Mouse (Mus musculus): ENCODE data around the gene Obp1b. TPM values are rescaled to one million over a fixed set of nuclear protein-coding genes. Genes with fewer than 3 reads are reported as not detected.
"Not testable (repeated sequence)": the region's sequence is repeated elsewhere in the genome, so short reads cannot be mapped to it uniquely, and the experiment has no call there.

Obp1b gene
- not detected in 2 replicates for polyA plus RNA-seq (2012; rRNA removed)

DNA sequence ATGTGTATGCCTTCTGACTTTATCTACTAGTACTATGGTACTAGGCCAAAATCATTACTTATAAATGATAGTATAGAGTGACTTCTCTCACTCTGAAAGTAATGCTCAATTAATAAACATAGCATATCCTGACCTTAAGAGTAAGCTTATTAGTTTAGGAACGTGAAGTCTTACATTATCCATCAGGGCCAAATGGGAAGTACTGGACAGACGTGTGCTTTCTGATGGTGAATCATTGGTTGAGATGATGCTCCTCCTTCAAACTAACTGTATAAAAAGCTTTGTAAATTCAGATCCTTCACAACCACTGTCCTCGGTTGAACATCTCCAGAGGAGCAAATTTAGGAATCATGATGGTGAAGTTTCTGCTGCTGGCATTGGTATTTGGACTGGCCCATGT, at the start of gene Obp1b:
Obp1b (plus strand) TSS at position 301 of the 400 bp plus-strand sequence.
- H3K4me1 ChIP-seq (ENCODE audit: control insufficient read depth, insufficient read depth, low read length); H3K4me3 ChIP-seq (ENCODE audit: insufficient read depth, low read length); H3K27ac ChIP-seq (ENCODE audit: insufficient read depth, low read length): not testable (repeated sequence)

DNA sequence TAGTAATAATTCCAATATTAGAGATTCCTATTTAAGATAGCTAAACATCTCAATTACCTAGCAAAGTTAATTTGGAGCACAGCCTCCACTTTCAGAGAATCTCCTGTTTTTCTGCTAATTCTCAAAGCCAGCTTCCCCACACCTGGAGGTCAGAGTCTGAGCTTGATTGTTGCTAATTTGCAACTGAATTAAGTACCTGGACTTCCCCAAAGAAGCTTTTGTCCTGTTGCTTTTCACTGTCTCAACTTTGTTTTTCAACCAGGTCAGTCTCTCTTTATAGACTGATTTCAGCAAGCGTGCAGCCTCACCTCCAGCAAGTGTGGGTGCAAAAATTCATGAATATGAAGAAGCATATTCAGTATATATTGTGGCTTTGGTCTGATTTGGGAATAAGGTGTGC, 15.6 kb downstream of the Obp1b start:
- not testable (repeated sequence) for H3K4me1 ChIP-seq (ENCODE audit: control insufficient read depth, insufficient read depth, low read length); H3K4me3 ChIP-seq (ENCODE audit: insufficient read depth, low read length); H3K27ac ChIP-seq (ENCODE audit: insufficient read depth, low read length)

DNA sequence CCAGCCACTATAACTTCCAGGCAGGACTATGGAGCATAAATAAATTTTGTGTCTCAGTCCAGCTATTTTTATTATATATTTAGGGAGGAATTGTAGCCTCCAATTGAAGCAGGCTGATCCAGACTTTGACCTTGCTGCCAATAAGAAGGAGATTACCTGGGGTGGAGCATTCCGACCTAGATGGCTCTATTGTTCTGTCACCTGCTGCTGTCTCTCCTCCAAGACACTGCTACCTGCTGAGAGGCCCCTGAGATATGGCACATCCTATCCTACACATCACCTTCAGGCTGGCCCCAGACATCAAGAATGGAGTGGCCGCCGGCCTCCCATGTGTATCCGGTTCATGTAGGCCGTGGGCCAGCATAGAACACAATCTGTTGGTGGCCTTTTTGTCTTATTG, 16.3 kb downstream of the Obp1b start:
- Histone ChIP-seq H3K4me1 (ENCODE audit: control insufficient read depth, insufficient read depth, low read length) (no peaks in the 10 kb centered on the region), H3K27ac (ENCODE audit: insufficient read depth, low read length) (no peak overlapping the region), H3K4me3 (ENCODE audit: insufficient read depth, low read length) (no peak overlapping the region)
- no peak for TF ChIP-seq CTCF (IDR thresholded peaks at IDR 0.05; ENCODE audit: extremely low read depth, insufficient read depth, low read length)
- no peak for TF ChIP-seq POLR2A (IDR thresholded peaks at IDR 0.05; ENCODE audit: extremely low read depth, insufficient read depth, low read length)

Other genes with a start within 250 kb of the Obp1b start
- gene Obp1a, start 95.4 kb upstream of the Obp1b start, polyA plus RNA-seq (2012; rRNA removed), result not detected in 2 replicates
- gene Gm5938, start 61.3 kb upstream of the Obp1b start, polyA plus RNA-seq (2012; rRNA removed), result not detected in 2 replicates
- not detected in 2 replicates for gene Gm14743, start 59.1 kb downstream of the Obp1b start, polyA plus RNA-seq (2012; rRNA removed)
- not detected in 2 replicates for gene 4930480E11Rik, start 182.9 kb downstream of the Obp1b start, polyA plus RNA-seq (2012; rRNA removed)